Mouse (Mus musculus) liver, postnatal 0 days (tissue): Measurements from ENCODE around the gene Odaph.

Experiments used
- CTCF ChIP-seq: sonication (generic); IDR thresholded peaks from 2 replicates; pipeline ENCODE4 v1.5.1; 2016; ENCODE audit warnings: antibody characterized with exemption, low read depth
- EP300 ChIP-seq: IDR thresholded peaks from 2 replicates; pipeline ENCODE4 v1.6.1; 2016; ENCODE audit warnings: antibody characterized with exemption, low read depth, mild to moderate bottlenecking

DNA sequence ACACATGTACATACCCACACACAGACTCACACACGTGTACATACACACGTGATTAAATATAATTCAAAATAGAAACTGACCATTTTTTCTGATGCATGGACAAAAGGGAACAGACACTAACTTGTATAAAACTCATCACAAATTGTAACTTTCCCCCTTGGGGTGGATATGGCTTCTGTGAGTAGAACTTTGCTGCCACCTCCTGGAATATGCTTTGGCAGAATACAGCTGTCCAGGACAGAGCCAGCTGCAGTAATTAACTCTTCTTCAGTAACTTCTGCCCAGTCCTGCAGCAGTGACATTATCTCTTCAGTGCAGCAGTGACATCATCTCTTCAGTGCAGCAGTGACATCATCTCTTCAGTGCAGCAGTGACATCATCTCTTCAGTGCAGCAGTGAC is 15.7 kb downstream of the Odaph start:
- TF ChIP-seq CTCF (peak; percentile 79), EP300 (no peak)
